Mouse (Mus musculus) adrenal gland, postnatal 10 days (tissue): ENCODE measurements around the gene Mthfd1l. TPM values are rescaled to one million over a fixed set of nuclear protein-coding genes. Genes with fewer than 3 reads are reported as not detected.

Experiments used
- DNase-seq: peaks from one replicate; pipeline ENCODE4 v3.0.0; 2021; ENCODE audit warnings: mixed read lengths
- total RNA-seq, 2 experiments: library from RNA; stranded (reverse); gene quantifications; 2 replicates each; pipeline ENCODE4 v1.2.3; 2021

Mthfd1l gene
- total RNA-seq, 2 experiments from 2014 or later = 10.4 to 10.5 TPM

GRCm38 (mm10) chr10:3978326-3978725 lies 5.4 kb downstream of the Mthfd1l start:
- no peak for DNase-seq

DNA sequence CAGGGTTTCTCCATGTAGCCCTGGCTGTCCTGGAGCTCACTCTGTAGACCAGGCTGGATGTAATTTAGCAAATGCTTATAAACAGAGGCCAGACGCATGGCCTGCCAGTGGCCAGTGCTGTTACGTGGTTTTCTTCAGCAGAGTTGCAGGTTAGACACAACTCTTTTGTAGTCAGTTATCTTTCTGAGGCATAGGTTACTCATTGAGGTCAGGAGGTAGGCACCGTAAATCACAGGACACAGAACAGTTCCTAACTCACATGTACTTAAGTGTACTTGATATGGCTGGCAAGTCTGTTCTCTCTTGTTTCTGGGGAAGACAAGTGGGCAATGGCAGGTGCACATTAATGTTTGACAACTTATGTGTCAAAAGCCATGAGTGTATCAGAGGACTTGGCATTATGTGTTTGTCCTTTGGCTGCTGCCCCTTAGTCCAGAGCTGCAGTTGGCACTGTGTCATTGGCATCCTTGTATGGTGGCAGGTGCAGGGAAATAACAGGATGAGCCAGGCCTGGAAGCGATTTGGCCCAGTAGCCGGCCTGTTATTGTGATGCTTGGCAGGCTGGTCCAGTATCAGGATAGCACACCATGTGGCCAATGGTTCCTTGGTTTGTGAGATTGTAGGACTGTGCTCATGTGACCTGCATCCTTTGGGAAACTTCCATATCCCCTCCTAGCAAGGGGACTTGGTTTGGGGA lies 6.0 kb downstream of the Mthfd1l start:
- no peak for DNase-seq

GRCm38 (mm10) chr10:3980231-3980630 lies 7.3 kb downstream of the Mthfd1l start:
- no peak for DNase-seq

DNA sequence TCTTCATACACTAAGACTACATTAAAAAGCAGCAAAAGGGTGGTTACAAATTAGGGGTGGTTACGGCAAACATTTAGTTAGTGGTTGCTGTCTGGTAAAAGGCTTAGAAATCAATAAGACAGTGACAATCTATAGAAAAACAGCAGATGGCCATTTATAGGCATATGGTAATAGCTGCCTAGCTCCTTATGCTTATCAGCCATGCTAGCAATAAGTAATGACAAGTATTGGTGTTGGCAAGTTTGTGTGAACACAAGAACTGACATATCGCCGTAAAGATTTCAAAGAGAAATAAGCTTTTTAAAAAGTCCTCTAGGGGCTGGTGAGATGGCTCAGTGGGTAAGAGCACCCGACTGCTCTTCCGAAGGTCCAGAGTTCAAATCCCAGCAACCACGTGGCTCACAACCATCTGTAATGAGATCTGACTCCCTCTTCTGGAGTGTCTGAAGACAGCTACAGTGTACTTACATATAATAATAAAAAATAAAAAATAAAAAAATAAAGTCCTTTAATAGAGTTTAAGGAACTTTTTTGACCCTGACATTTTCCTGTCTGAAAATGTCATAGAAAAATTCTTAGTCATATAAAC lies 17.5 kb downstream of the Mthfd1l start:
- DNase-seq = no peak

GRCm38 (mm10) chr10:3993365-3994102 lies 20.6 kb downstream of the Mthfd1l start:
- no peak for DNase-seq

- DNase-seq = no peak
Measured at GRCm38 (mm10) chr10:3995277-3995676, 22.4 kb downstream of the Mthfd1l start.

GRCm38 (mm10) chr10:3996170-3996876 lies 23.4 kb downstream of the Mthfd1l start:
- peak; percentile 72 for DNase-seq

DNA sequence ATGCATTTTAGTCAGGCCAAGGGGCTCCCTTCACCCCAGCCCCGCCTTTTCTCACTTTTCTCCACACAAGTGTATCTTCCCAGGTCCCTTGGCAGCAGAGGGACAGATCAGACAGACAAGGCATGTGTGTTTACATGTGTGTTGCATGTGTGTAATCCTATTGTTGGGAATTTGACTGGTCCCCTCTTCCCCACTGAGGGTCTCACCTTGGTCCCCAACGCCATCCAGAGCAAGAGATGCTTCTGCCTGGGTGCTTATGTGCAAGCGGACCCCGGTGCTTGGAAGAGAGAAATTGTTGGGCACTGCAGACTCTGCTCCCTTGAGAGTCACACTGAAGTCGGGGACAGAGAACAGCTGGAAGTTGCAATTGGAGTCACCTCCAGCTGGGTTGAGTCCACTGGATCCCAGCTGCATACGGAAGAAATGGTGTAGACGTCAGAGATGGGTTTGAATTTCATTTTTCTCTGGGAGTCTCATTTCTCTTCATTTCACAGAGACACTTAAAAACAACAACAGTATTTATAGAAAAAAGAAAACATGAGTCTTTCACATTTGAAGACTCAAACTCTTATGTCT lies 25.0 kb downstream of the Mthfd1l start:
- DNase-seq = no peak

DNA sequence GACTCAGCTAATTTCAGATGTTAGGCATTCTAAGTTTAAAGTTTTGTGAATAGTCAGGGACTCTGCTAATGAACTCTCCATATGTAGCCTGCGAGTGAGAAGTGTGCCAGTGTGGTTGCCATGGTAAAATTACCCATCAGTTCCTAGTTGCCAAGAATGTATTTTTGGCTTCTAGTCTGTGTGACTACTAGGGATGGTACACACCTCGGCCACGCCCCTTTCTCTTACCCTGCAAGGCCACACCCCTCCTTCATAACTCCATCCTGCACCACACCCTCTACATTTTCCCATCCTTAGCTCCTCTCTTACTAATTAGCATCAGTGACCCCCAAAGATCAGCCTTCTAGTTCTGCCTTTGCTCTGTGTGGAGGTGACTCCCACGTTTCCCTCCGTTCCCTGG lies 29.8 kb downstream of the Mthfd1l start:
- DNase-seq = no peak

- DNase-seq = no peak
Measured at GRCm38 (mm10) chr10:4005191-4005590, 32.3 kb downstream of the Mthfd1l start.

DNA sequence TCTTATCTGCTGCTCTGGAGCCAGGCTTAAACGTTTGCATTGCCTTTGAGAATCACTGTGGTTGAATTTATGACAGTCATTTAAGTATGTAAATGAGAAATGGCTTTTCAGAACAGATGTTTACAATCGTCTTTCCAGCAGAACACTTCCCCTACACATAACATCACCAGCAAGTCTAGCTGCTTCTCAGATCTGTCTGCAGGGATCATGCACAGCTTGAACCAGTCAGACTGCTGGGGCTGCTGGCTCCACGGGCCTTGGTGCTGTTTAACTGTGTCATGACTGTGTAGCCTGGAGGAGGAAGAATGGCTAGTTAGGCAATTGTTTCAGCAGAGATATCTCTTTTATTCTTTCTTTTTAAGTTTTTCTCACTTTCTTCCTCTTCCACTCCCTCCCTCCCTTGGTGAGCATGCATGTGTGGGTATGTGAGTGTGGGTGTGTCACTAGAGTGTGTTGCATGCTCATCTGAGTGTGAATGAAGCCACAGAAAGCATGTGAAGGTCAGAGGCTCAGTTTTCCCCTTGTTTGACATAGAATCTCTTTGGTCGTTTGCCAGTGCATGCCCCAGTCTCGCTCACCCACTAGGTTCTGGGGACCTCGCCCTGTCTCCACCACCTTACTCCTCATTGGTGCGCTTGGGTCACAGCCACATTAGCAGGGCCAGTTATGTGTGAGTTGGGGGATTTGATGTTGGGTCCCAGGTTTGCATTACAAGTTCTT lies 33.5 kb downstream of the Mthfd1l start:
- no peak for DNase-seq

GRCm38 (mm10) chr10:4022628-4023303 lies 49.8 kb downstream of the Mthfd1l start:
- DNase-seq = no peak

DNA sequence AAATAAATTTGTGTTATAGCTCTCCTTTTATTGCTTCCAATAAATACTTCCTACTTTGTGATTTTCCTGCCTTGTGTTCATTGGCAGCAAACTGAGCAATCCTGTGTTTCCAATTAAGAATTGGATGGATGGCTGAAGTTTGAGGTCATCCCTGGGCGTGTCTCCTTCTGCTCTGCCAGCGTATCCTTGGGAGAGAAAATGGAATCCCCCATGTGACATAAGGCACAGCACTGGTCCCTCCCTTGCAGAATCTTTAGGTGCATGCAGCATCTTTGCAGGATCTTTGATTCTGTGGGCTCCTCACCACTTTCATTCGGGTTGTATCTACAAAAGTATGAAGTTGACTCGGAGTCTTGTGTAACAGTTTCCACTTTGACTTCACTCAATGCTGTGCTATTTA lies 53.7 kb downstream of the Mthfd1l start:
- DNase-seq = no peak

DNA sequence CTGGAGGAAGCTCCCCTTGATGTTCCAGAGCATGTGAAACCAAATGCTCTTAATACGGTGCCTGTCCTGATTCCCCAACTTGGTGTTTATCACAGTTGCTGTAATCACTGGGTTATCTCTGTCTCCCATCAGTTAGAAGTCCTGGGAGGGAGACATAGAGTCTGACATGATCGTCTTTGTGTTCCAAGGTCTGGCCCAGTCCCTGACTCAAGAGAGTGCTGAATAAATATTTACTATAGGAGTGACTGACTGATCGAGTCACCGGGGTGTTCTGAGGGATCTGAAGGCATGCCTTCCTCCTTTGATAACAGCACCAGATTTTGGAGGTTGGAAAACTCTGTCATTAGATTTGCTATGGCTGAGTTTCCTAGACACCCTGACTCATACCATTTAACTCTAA lies 54.5 kb downstream of the Mthfd1l start:
- DNase-seq = no peak

- DNase-seq = peak; percentile 21
Measured at GRCm38 (mm10) chr10:4028851-4029442, 56.0 kb downstream of the Mthfd1l start.

DNA sequence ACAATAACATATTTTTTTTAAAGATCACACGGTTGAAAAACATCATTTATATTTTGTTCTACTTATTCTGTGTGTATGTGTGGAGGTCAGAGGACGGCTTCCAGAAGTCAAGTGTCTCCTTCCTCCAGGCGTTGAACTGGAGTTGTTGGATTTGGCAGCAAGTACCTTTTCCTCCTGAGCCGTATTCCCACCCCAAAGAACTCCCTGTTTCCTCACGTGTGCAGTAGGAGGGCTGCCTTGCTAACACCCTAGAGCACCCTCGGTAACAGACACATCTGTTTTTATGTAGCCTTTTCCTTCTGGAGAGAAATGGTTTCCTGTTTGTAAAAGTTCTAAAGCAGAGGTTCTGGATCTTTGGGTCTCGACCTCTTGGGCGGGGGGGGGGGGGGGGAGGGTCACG lies 60.8 kb downstream of the Mthfd1l start:
- DNase-seq = no peak

GRCm38 (mm10) chr10:4036476-4036875 lies 63.6 kb downstream of the Mthfd1l start:
- no peak for DNase-seq

- peak; percentile 32 for DNase-seq
Measured at GRCm38 (mm10) chr10:4037066-4037465, 64.1 kb downstream of the Mthfd1l start.

DNA sequence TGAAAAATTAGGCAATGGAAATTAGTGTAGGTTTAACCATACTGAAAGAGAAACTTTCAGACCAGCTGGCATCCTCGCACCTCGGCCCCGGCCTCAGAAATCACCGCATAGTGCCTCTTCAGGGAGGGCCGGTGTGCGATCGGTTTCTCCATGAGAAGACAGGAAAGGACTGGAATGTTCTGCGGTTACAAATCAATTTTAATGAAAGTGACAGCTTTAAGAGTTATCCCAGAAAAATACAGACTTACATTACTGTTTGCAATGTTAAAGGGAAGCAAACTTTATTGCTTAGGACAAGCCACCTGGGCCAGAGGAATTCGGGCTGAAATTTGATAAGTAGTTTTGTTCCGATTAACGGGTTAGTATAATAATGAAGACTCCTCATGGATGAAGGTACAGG lies 65.7 kb downstream of the Mthfd1l start:
- no peak for DNase-seq

DNA sequence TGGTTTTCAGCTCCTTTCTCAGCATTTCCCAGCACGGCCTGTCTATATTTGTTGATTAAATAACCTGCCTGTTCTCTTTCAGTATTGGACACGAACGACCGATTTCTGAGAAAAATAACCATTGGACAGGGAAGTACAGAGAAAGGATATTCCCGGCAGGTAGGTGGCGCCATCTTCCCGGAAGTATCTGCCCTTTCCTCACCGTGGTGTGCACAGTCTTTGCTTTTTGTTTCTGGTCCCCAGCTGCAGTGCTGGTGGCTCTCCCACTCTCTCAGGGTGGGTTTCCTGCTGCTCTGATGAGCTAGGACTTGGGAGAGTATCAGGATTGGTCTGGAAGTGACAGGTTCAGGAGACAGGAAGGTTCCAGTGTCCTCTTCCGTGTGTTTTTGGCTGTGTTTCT lies 68.8 kb downstream of the Mthfd1l start:
- peak; percentile 75 for DNase-seq

DNA sequence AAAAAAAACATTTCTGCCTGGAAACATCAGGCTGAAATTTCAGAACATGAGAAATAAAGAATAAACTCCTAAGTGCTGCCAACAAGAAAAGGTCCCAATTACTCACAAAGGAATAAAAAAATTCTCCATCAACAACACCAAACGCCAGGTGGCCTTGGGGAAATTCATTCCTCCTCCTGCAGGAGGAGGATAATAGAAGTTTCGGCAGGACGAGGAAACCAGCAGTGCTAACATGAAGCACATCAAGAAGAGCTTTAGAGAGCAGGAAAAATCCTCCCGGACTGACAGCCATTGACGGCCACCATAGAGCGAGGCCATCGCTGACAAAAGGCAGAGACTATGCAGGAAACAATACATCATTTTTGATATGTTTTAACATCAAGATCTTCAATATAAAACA lies 71.5 kb downstream of the Mthfd1l start:
- DNase-seq = no peak
